Mouse (Mus musculus) heart, postnatal 36 days (tissue): ENCODE results near the gene Galnt7. TPM values are rescaled to one million over a fixed set of nuclear protein-coding genes. Genes with fewer than 3 reads are reported as not detected.

Experiments
- DNase-seq, 2 experiments: peaks; one replicate each; pipeline ENCODE4 v3.0.0; 2021 to 2022
- intact Hi-C: fragments of 180-260 bp; cut with DNase I; formaldehyde crosslinking; loops from one replicate; pipeline ENCODE4 v1.15.1; 2025
- total RNA-seq, 2 experiments: library from RNA; stranded (reverse); gene quantifications; 2 replicates each; pipeline ENCODE4 v1.2.3; 2021

The Galnt7 gene
- total RNA-seq, 2 experiments from 2014 or later = 3.9 to 5.9 TPM

DNA sequence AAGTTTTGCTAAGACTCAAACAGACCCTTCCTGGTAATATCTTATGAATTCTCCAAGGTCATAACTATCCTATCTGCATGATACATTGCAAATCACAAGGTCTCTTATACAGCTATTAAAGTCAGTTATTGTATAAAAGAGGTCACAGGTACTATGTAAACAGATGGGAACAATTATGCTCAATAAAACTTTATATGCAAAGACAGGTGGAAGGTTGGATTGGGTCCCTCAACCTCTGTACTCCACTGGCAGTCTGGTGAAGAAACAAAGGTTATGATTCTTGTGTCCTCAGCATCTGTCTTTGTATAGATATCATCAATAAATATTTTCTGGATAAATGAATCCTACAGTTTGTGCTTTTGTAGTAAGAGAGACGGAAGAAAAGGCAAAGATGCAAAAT, 64.2 kb downstream of the Galnt7 start:
- DNase-seq = no peak
- intact Hi-C loops = no loop called here

DNA sequence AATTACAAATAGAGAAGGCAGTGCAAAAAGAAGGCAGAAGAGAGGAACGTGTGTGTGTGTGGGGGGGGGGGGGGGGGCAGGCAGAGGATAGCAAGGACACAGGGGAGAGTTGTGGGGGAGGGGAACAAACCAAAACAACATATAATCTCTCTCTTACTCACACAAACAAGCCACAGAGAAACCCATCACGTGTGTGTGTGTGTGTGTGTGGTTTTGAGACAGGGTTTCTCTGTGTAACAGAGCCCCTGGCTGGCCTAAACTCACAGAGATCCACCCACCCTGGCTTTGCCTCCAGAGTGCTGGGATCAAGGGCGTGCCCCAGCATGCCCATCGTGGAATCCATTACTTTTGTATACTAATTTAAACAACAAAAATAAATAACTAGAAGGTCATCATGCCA, 66.2 kb downstream of the Galnt7 start:
- DNase-seq = no peak
- intact Hi-C loops = no loop called here

DNA sequence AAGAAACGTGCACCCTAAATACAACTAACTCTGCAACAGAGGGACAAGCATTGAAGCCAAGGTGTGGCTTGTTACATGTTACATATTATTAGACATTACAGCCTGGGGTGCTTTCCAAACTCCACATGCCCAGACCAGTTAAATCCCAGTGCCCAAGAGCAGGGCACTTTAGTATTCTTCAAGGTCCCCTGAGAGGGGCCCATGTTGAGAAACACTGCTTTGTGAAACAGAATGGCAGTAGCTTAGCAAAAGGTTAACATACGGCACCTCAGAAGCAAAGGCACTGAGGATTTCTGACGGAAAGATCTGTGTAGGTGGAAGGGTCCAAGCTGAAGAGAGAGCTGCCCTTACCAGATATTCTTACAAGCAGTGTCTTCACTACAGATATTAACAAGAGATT, 67.0 kb downstream of the Galnt7 start:
- no peak for DNase-seq
- intact Hi-C loops = no loop called here

DNA sequence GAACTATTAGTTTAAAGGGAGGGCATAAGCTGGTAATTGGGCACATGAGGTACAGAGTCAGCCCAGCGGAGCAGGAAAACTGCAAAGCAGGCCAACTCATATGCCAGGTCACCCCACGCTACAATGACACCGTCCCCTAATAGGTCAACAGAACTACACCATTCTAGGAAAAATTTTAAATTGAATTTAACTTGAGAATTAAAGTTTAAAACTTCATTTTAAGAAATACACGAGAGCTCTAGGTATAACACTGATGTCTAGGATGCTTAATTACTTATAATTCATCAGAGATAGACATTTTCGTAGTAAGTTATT, 67.7 kb downstream of the Galnt7 start:
- intact Hi-C loops = no loop called here
- DNase-seq = no peak

DNA sequence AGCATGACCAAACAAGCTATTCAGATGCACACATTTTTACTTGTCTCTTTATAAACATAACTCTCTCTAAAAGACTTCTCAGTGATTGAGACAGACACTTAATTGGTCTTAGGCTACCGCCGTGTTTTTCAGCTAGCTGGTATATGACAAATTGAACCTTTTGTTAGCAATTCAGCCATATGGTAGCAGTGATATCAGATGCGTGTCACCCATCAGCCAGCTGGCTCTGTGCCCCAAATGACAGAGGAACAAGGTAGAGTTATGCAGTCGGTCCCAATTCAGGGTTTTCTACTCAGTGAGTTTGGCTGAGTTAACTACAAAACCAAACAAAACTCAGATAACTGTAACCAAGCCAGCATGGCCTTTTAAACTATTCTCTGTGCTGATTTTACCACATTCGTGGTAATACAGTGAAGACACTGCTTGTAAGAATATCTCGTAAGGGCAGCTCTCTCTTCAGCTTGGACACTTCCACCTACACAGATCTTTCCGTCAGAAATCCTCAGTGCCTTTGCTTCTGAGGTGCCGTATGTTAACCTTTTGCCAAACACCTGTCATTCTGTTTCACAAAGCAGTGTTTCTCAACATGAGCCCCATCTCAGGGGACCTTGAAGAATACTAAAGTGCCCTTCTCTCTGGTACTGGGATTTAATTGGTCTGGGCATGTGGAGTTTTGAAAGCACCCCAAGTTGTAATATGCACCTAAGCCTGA, 68.3 kb downstream of the Galnt7 start:
- no peak for DNase-seq
- intact Hi-C loops = no loop called here

DNA sequence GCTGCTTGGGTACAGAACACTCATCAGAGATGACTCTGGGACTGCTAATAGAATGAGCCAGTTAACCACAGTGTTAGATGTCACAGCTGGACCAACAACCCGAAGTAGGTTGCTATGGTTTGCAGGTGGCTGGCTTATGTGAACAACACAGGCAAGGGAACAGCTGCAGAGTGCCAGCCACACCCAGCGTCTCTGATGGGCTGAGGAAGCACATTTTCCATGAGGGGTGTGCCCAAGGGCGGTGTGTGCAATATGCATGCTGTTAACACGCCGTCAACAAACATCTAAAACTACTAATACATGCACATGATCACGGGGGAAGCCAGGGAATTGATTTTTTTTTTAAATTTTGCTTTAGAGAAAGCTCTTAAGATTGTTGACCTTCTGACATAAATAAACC, 73.0 kb downstream of the Galnt7 start:
- intact Hi-C loops = no loop called here
- DNase-seq = peak in 1 of 2 experiments; percentile 7

DNA sequence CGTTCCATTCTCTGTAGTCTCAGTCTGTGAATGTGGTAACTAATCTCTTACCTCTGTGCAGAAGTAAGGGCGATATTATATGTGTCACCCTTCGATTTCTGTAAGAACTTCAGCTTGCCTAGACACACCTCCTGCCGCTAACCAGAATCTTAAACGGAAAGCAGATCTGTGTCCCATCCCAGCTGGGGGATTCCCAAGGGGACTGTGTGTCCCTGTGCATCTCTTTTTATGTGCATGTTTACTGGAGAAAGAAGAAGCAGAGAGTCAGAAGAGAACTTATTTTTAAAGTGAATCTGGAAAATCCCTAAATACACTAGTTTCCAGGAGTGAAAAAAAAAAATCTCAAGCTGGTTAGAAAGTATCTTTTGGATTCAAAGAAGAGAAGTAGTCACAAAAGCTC, 75.5 kb downstream of the Galnt7 start:
- peak in 1 of 2 experiments; percentile 8 for DNase-seq
- intact Hi-C loops = no loop called here

DNA sequence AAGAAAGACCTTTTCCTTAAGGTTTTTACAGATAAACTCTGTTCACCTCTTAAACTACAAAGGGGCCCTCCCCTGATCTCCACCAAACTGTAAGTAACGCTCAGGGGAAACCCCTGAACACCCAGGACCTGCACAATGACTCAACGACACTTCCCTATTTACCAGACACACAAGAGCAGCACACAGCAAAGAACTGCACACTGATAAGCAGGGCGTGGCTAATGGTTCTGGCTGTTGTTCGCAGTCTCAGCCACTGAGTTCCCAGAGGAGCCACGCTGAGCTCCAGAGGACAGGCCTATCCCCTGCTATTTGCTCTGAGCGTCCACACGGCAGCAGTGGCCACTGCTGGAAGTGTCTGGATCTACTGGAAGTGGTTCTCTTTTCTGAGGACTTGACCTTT, 76.6 kb downstream of the Galnt7 start:
- intact Hi-C loops = no loop called here
- DNase-seq = peak; percentile 51 to 67

DNA sequence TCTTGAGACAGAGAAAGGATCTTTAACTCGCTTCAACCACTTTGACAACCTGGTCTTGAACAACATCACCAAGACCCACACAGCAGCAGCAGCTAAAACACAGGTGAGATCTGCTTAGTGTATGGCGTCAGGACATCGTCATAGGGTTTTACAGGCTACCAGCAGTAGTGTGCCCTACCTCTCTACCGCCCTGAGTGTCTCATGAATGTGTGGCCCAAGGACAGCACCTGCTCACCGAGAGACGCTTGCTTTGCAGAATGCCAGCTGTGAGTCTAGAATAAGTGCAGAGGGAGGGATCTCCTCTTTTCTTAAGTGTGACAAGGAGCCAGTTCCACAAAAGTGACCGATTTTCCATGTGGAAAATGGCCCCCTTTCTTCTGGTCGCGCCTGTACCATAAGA, 77.5 kb downstream of the Galnt7 start:
- DNase-seq = no peak
- intact Hi-C loops = no loop called here

DNA sequence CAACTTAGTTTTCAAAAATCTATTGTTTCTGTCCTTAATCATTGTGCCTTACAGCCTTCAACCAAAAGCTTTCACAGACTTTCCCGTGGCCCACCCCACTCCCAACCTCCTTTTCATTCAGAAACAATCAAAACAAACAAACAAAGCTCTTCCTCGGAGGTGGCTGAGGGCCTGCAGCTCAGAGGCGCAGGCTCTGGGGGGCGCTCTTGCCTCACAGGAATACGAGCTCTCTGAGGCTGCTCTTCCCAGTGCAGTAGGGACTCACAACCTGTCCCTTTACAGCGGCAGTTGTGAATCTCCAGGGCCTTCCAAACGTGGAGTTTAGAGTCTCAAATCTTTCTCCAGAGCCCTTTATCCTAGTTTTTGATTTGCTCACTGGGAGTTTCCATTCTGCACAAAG, 78.4 kb downstream of the Galnt7 start:
- DNase-seq = peak; percentile 78 to 83
- intact Hi-C loops = loop anchor here (1.0 kb wide), 3 partner anchors 78 to 226 kb away; no protein-coding TSS in a partner anchor

DNA sequence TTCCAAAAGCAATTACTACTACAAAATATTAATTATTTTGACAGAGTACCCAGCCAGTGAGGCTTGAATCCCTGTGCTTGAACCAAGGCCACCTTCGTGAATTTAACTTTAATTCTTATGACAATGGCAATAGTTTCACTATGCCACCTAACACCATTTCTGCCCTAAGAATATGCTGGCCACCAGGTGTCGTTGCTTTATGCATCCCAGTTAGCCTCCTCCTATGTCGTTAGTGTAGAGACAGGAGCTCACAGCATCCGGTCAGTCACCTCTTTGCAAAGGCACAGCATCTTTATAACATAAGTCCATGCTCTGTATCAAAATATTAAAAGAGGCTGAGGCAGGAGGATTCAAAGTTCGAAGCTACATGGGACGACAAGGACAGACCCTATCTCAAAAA, 79.0 kb downstream of the Galnt7 start:
- intact Hi-C loops = loop anchor here (1.0 to 2.0 kb wide), 4 partner anchors 33 to 226 kb away; no protein-coding TSS in a partner anchor
- DNase-seq = no peak

DNA sequence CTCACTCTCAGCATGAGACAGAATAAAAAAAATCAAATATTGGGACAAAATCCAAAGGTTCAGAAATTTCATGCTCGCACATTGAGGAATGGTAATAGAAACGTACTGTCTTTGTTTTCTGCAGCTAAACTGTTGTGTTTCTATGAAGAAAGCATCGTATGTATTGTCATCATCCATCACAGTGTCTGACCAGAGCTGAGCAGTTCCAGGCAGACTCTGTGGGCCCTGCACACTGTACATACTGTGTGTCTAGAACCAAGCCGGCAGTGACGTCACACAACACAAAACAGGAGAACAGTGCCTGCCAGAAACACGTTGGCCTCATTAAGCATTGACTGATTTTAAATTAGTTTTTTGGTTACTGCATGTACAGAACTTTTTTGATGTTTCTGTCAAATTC, 82.9 kb downstream of the Galnt7 start:
- no peak for DNase-seq
- intact Hi-C loops = no loop called here

DNA sequence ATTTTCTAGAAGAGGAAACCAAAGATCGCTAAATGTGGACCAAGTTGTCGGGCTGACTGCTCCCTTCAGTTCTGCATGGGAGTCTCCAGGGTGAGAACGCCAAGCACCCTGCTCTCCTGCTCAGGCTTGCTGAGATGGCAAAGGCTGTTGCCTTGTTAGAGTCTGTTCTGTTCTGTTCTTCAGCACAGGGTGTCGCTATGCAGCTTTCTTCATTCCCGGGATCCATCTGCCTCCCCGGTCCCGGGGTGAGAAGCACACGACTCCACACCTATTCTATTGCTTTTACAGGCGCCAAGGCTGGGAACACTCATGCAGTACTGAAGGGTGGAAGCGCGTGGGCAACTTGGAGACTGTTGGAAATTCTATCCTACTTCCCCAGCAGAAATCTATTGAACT, 83.4 kb downstream of the Galnt7 start:
- intact Hi-C loops = no loop called here
- no peak for DNase-seq

DNA sequence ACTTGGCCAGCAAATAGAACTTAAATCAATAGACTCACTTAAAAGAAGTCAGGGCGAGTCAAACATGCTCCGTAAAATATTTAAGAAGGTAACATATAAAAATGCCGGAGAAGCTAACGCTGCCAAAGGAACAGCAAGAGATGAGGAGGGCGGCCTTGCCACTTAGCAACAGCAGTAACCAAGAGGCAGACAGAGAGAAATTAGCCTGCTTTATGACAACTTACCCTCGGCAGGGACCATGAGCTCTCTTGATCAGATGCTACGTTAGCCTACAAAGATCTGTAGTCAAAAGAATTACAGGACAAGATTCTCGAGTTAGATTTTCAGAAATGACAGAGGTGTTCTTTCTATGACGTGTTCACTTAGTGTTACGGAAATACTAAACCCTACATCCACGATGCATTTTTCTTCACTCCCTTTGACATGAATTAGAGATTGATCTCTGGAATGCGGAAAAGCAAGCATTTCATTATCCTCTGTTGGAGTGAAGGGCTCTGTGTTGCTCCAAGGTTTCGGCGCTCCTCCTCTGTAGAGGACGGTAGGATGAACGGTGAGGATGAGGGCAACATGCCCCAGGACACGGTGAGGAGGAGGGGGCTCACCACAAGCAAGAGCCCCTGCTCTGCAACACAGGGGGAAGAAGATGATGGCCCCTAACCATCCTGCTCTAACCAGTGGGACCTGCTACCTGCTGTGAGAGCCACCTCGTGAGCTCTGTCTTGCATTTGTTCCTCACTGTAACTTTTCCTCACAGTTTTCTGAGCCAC, 84.0 kb downstream of the Galnt7 start:
- DNase-seq = no peak
- intact Hi-C loops = no loop called here

DNA sequence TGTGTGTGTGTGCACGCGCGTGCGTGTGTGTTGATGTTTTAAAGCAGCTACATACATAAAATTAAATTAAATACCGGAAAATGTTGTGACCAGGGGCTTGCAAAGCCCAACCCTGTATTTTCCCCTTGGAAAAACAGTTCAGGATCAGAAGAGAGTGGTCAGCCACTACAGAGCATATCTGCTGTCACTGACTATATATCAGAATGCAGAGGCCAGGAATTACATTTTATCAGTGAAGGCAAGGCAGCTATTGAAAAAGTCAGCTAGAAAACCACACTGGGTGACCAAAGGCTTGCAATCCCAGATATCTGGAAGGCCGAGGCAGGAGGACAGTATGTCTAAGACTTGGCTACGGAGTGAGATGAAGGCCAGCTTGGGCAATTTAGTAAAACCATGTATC, 84.8 kb downstream of the Galnt7 start:
- no peak for DNase-seq
- intact Hi-C loops = no loop called here

DNA sequence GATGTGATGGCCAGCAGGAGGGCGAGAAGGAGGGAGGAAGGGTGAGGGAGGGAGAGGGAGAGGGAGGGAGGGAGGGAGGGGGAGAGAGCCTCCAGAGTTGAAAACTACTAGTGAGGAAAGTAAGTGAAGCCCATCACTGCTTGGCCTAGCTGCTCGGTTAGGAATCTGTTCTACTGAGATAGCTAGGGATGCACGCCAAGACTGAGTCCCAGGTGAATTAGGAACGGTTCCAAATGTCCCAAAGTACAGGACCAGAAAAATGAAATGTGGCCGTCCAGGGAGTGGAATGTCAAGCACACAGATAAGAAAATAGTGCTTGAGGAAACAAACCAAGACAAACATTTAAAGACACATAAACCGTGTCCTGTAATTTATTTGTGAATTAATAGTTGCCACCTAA, 87.8 kb downstream of the Galnt7 start:
- intact Hi-C loops = no loop called here
- no peak for DNase-seq

DNA sequence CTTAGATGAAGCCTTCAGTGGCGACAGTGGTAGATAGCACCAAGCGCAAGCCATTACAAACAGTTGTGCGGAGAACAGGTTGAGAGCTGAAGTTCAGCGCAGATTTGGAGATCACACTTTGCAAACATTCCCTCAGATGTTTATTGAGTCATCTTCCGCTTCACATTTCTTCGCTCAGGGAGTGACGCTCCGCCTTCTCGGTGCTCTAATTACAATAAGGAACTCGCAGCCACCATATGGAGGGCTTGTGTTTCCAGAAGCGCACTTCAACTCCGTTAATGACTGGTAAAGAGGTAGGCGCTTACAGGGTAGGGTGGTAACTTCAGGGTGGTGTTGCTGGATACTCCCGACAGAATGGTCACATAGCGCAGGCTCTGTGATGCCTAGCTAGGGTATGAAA, 89.1 kb downstream of the Galnt7 start:
- DNase-seq = no peak
- intact Hi-C loops = no loop called here

DNA sequence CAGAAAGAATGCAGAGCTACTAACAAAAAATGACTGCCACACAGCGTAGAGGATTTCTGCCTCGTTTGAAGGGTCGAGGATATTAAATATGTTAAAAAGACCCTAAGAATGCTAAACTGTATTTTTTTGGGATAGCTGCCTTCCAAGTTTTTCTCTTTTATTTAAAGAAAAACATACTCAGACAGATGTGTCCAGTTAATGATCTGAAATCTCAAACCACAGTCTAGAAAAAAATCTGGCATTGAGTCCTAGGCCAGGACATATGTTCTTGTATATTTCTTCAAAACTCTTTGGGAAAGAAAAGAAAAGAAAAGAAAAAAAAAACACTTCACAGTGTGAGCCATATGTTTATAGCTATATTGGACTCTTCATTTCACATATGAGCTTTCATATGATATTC, 90.1 kb downstream of the Galnt7 start:
- intact Hi-C loops = no loop called here
- DNase-seq = no peak

DNA sequence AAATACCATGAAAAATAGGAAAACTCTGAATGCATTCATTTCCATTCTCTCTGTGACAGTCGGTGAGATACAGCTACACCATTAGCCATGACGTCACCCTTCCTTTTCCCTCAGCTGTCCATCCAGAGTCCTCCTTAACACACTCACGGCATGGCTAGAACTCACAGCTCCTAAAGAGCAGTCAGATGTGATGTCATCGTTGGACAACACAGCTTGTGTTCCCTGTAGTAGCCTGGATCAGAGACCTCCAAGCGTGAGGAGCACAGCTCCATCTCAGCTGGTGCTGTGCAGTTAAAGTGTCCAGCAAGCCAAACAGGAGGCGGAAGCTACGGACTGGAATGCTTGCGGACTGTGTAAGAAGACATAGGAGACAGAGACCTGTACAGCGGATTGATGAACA, 91.9 kb downstream of the Galnt7 start:
- DNase-seq = no peak
- intact Hi-C loops = no loop called here

DNA sequence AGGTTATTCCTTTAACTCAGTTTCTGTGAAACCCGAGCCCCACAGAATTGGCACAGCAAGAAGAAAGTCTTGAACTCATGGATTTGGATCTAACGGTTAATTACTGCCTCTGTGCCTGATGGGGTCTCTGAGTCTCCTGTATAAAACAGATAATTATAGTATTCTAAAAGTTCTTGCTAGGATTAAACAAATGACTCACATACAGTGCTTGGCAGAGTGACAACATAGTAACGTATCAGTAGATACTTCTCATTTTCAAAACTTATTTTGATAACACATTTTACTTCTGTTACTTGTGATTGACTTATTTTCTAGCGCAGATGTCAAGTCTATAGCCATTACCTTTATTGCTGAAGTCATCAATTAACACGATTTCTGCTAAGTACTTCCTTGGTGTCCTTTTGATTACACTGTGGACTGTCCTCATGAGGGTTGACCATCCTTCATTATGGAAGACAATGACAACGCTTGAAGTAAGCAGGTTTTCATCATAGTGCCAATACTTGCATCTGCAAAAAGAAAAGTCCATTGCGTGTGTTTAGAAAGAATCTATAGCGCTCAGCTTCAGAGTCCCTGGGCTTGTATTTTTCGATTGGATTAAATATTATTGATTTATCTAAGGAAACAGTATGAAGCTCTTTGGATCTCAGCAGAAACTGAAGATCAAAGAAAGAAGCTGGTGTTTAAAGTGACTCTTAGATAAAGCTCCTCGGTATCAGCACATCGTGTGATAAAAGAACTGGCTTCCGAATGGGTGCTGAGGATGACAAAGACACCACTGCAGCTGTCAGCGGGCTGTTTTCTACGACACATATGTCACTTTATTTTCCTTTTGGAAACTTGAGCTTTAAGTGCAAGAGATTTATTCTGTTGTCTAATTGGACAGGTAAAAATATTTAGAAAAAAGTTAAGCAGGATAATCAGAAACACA, 100.5 kb downstream of the Galnt7 start:
- DNase-seq = no peak
- intact Hi-C loops = no loop called here

DNA sequence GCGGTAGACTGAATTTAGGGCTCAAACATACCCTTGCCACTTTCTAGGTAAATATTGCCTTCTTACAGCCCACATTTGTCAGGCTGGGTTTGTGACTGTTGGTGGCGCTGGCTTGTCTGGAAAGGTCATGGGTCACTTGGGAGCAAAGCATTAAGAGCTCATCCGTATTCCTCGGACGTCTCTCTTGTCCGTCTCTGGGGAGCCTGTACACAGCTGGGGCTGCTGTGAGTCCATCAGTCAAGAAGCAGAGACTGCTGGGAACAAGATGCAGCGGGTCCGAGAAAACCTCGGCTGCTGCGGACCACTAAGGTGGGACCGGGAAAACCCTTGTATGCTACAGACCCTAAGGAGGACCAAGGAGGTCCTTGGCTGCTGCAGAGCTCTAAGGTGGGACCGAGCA, 105.3 kb downstream of the Galnt7 start:
- DNase-seq = no peak
- intact Hi-C loops = no loop called here
